Comparison of ENCODE assay signal across 8 mouse cellular contexts in the genomic region with DNA sequence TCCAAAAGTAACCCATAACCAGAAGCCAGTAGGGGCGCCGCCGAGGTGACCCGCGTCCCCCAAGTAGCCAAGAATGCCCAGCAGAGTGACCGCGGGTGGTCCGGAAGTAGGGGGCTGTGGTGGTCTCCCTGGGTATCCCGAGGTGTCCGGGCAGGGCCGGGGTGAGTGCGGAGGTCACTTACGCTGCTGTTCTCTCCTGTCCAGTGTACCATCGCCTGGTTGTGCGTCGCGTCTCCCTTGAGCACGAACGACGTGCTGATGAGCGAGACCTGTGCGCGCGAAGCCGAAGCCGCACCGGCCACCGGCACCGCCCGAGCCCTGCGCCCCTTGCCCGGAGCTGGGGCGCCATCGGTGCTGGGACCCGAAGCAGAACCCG. TPM values are rescaled to one million over a fixed set of nuclear protein-coding genes. Genes with fewer than 3 reads are reported as not detected.
A peak's percentile ranks its signal among the peaks of the same experiment; 100 is the strongest.
DNase-seq lines count a peak whose midpoint lies in the region; ATAC-seq and TF ChIP-seq lines count a peak whose summit lies in the region.

No protein-coding gene starts in this region.

- peak overlapping the region; percentile 81 for H3K9ac ChIP-seq in neural tube, embryonic 14.5 days (replicated peaks; ENCODE audit: low read depth, low read length)

- H3K27me3 ChIP-seq in testis, adult 2 months (ENCODE audit: control insufficient read depth, insufficient read depth, low read length): no peaks in the 10 kb centered on the region
- H3K27me3 ChIP-seq in limb, embryonic 10.5 days (ENCODE audit: low read depth, poor library complexity, severe bottlenecking): peaks cover 53% of the 10 kb centered on the region
- H3K27me3 ChIP-seq in neural tube, embryonic 14.5 days (ENCODE audit: control insufficient read depth, insufficient read depth, low read length): peaks cover 3% of the 10 kb centered on the region; the same call in 1 of the 2 replicates

- peak overlapping the region; percentile 100 for H3K4me2 ChIP-seq in neural tube, embryonic 14.5 days (ENCODE audit: low read depth, low read length)

- H3K4me1 ChIP-seq in testis, adult 2 months (ENCODE audit: control insufficient read depth, insufficient read depth, low read length): peaks cover 19% of the 10 kb centered on the region
- peaks cover 48% of the 10 kb centered on the region for H3K4me1 ChIP-seq in limb, embryonic 10.5 days
- peaks cover 4% of the 10 kb centered on the region; the same call in 1 of the 2 replicates for H3K4me1 ChIP-seq in neural tube, embryonic 14.5 days (ENCODE audit: control insufficient read depth, insufficient read depth, low read length)

- no peak overlapping the region for H3K27ac ChIP-seq in testis, adult 2 months (ENCODE audit: control insufficient read depth, insufficient read depth, low read depth, low read length)
- H3K27ac ChIP-seq in limb, embryonic 10.5 days: peak overlapping the region; percentile 90
- no peak overlapping the region for H3K27ac ChIP-seq in neural tube, embryonic 14.5 days (ENCODE audit: low read depth, low read length)

- intact Hi-C loops in gastrocnemius, postnatal 14 days (cut with DNase I; ENCODE audit: low total_unique reads): loop anchor here (2.0 to 10.0 kb wide), 4 partner anchors 73 to 415 kb away; no protein-coding TSS in a partner anchor

- peak; percentile 33 for ATAC-seq in neural tube, embryonic 14.5 days (ENCODE audit: low read depth)
- ATAC-seq in frontal cortex, adult (ENCODE audit: low TSS enrichment): no peak
- no peak for ATAC-seq in activated CD4-positive, CD25-positive, alpha-beta regulatory T cell, adult 4 months

- WGBS in limb, embryonic 10.5 days: under 1% methylated on average over 36 of the region's 36 CpGs
- WGBS in neural tube, embryonic 14.5 days: under 1% methylated on average over 36 of the region's 36 CpGs

- no peaks in the 10 kb centered on the region for H3K36me3 ChIP-seq in testis, adult 2 months (ENCODE audit: control insufficient read depth, insufficient read depth, low read length)
- H3K36me3 ChIP-seq in limb, embryonic 10.5 days: no peaks in the 10 kb centered on the region
- H3K36me3 ChIP-seq in neural tube, embryonic 14.5 days (ENCODE audit: control insufficient read depth, insufficient read depth, low read length): no peaks in the 10 kb centered on the region

- H3K9me3 ChIP-seq in limb, embryonic 10.5 days (replicated peaks): no peaks in the 10 kb centered on the region
- H3K9me3 ChIP-seq in neural tube, embryonic 14.5 days (ENCODE audit: control insufficient read depth, low read length): no peaks in the 10 kb centered on the region

- TF ChIP-seq POLR2A in testis, adult 2 months (IDR thresholded peaks at IDR 0.05; ENCODE audit: control insufficient read depth, low read depth, low read length): no peak

- peak; percentile 44 for DNase-seq in gastrocnemius, postnatal 10 days
- DNase-seq in gastrocnemius, postnatal 14 days: no peak
- no peak for DNase-seq in testis, postnatal 14 days (ENCODE audit: low spot score)
- peak; percentile 64 for DNase-seq in limb, embryonic 10.5 days (ENCODE audit: low spot score)

- TF ChIP-seq CTCF in testis, adult 2 months (IDR thresholded peaks at IDR 0.05; ENCODE audit: control insufficient read depth, insufficient read depth, insufficient replicate concordance, low read depth, low read length): no peak

- H3K4me3 ChIP-seq in testis, adult 2 months (ENCODE audit: control insufficient read depth, low read depth, low read length): peak overlapping the region; percentile 54
- peak overlapping the region; percentile 80 for H3K4me3 ChIP-seq in limb, embryonic 10.5 days
- peak overlapping the region; percentile 83 for H3K4me3 ChIP-seq in neural tube, embryonic 14.5 days (ENCODE audit: low read depth, low read length)

RNA-seq across cellular contexts. Expression of gene Sorcs2, which starts 0.6 kb away (rescaled TPM):
- total RNA-seq in gastrocnemius, postnatal 10 days (2021): 10 to 100 TPM; 15.6 to 16.0 TPM
- total RNA-seq in gastrocnemius, postnatal 14 days (2021): 1 to 10 TPM; 8.3 to 8.7 TPM
- polyA plus RNA-seq in testis, adult 2 months (2012; rRNA removed): 13.8 and 14.1 TPM in 2 replicates
- polyA plus RNA-seq in limb, embryonic 10.5 days (2016; fragmentation: Nextera tagmentation; extraction: Ambion mirVana): 6.1 and 8.3 TPM in 2 replicates
- polyA plus RNA-seq in neural tube, embryonic 14.5 days (2014; fragmentation: Nextera tagmentation; extraction: Ambion mirVana): 11.1 and 12.6 TPM in 2 replicates
- polyA plus RNA-seq in activated CD4-positive, CD25-positive, alpha-beta regulatory T cell, adult 4 months (2017; shearing (Covaris generic)): 1 to 10 TPM; 3.2 to 3.5 TPM

Comparison
In these comparisons a context has a peak if more than half of its experiments do, and no peak if none do; other contexts are left out.
1. DNase-seq: peak in gastrocnemius, postnatal 10 days (single experiment) and limb, embryonic 10.5 days (single experiment); none in gastrocnemius, postnatal 14 days (single experiment) and testis, postnatal 14 days (single experiment).
2. Peak in every context shown above with its lines, with median percentiles within 50 percentile points of each other: H3K4me3 ChIP-seq.